Mouse (Mus musculus): ENCODE results near the gene Ppib. TPM values are rescaled to one million over a fixed set of nuclear protein-coding genes. Genes with fewer than 3 reads are reported as not detected.

Ppib gene
- polyA plus RNA-seq (2014; fragmentation: Nextera tagmentation; extraction: Ambion mirVana) = 523 and 551 TPM in 2 replicates

- ATAC-seq (ENCODE audit: insufficient number of reproducible peaks, low FRiP score, low TSS enrichment, low read depth) = peak; percentile 96
These were observed at the start of gene Ppib for GRCm38 (mm10) chr9:66059583-66060307. Ppib (plus strand) TSS chr9:66060222.

GRCm38 (mm10) chr9:66020601-66021000, 39.4 kb upstream of the Ppib start:
- no peak overlapping the region for H3K4me3 ChIP-seq (ENCODE audit: low read depth, low read length)
- H3K9ac ChIP-seq (ENCODE audit: low read length) = no peak overlapping the region
- H3K4me1 ChIP-seq (ENCODE audit: control insufficient read depth, insufficient read depth, low read length) = no peaks in the 10 kb centered on the region
- no peaks in the 10 kb centered on the region for H3K9me3 ChIP-seq (ENCODE audit: control insufficient read depth, low read length)
- no peak overlapping the region for H3K4me2 ChIP-seq (ENCODE audit: low read depth, severe bottlenecking)
- H3K36me3 ChIP-seq (ENCODE audit: control insufficient read depth, insufficient read depth, low read length) = no peaks in the 10 kb centered on the region; the same call in 1 of the 2 replicates
- no peaks in the 10 kb centered on the region for H3K27me3 ChIP-seq (ENCODE audit: control insufficient read depth, insufficient read depth, low read length)
- ATAC-seq (ENCODE audit: insufficient number of reproducible peaks, low FRiP score, low TSS enrichment, low read depth) (no peak), DNase-seq (ENCODE audit: low spot score) (no peak)
- no peak overlapping the region for H3K27ac ChIP-seq (replicated peaks; ENCODE audit: low read depth, low read length)

More at GRCm38 (mm10) chr9:66059583-66060307, at the start of gene Ppib:
- H3K9me3 ChIP-seq (ENCODE audit: control insufficient read depth, low read length) = no peaks in the 10 kb centered on the region
- no peaks in the 10 kb centered on the region for H3K27me3 ChIP-seq (ENCODE audit: control insufficient read depth, insufficient read depth, low read length)
- H3K9ac ChIP-seq (ENCODE audit: low read length) = peak within 1 kb of the TSS; percentile 75
- 2% methylated on average over 51 of the region's 51 CpGs for WGBS
- H3K27ac ChIP-seq (replicated peaks; ENCODE audit: low read depth, low read length) = no peak within 1 kb of the TSS
- H3K36me3 ChIP-seq (ENCODE audit: control insufficient read depth, insufficient read depth, low read length) = peaks cover 20% of the 10 kb centered on the region
- peak within 1 kb of the TSS; percentile 61 for H3K4me3 ChIP-seq (ENCODE audit: low read depth, low read length)
- peak within 1 kb of the TSS; percentile 54 for H3K4me2 ChIP-seq (ENCODE audit: low read depth, severe bottlenecking)
- DNase-seq (ENCODE audit: low spot score) = peak; percentile 98
- no peaks in the 10 kb centered on the region; the same call in 1 of the 2 replicates for H3K4me1 ChIP-seq (ENCODE audit: control insufficient read depth, insufficient read depth, low read length)

- no peaks in the 10 kb centered on the region for H3K9me3 ChIP-seq (ENCODE audit: control insufficient read depth, low read length)
- ATAC-seq (ENCODE audit: insufficient number of reproducible peaks, low FRiP score, low TSS enrichment, low read depth) (no peak), DNase-seq (ENCODE audit: low spot score) (no peak)
- H3K27ac ChIP-seq (replicated peaks; ENCODE audit: low read depth, low read length) = no peak overlapping the region
- no peaks in the 10 kb centered on the region for H3K27me3 ChIP-seq (ENCODE audit: control insufficient read depth, insufficient read depth, low read length)
- 81% methylated on average over 4 of the region's 4 CpGs for WGBS
- no peaks in the 10 kb centered on the region for H3K36me3 ChIP-seq (ENCODE audit: control insufficient read depth, insufficient read depth, low read length)
- H3K9ac ChIP-seq (ENCODE audit: low read length) = no peak overlapping the region
- H3K4me3 ChIP-seq (ENCODE audit: low read depth, low read length) = no peak overlapping the region
- no peaks in the 10 kb centered on the region for H3K4me1 ChIP-seq (ENCODE audit: control insufficient read depth, insufficient read depth, low read length)
- H3K4me2 ChIP-seq (ENCODE audit: low read depth, severe bottlenecking) = no peak overlapping the region
These were observed 21.9 kb upstream of the Ppib start for GRCm38 (mm10) chr9:66038082-66038481.

- DNase-seq (ENCODE audit: low spot score) = no peak
- Histone ChIP-seq H3K27me3 (ENCODE audit: control insufficient read depth, insufficient read depth, low read length) (no peaks in the 10 kb centered on the region), H3K9me3 (ENCODE audit: control insufficient read depth, low read length) (no peaks in the 10 kb centered on the region), H3K9ac (ENCODE audit: low read length) (no peak overlapping the region), H3K4me1 (ENCODE audit: control insufficient read depth, insufficient read depth, low read length) (no peaks in the 10 kb centered on the region), H3K36me3 (ENCODE audit: control insufficient read depth, insufficient read depth, low read length) (no peaks in the 10 kb centered on the region), H3K4me2 (ENCODE audit: low read depth, severe bottlenecking) (no peak overlapping the region), H3K4me3 (ENCODE audit: low read depth, low read length) (no peak overlapping the region), H3K27ac (replicated peaks; ENCODE audit: low read depth, low read length) (no peak overlapping the region)
- 91% methylated on average over 4 of the region's 4 CpGs for whole genome bisulfite sequencing
- ATAC-seq (ENCODE audit: insufficient number of reproducible peaks, low FRiP score, low TSS enrichment, low read depth) = no peak
These were observed 21.4 kb upstream of the Ppib start for GRCm38 (mm10) chr9:66038581-66038980.

GRCm38 (mm10) chr9:66039290-66039689, 20.7 kb upstream of the Ppib start:
- H3K27ac ChIP-seq (replicated peaks; ENCODE audit: low read depth, low read length) = no peak overlapping the region
- H3K9me3 ChIP-seq (ENCODE audit: control insufficient read depth, low read length) = no peaks in the 10 kb centered on the region
- H3K4me2 ChIP-seq (ENCODE audit: low read depth, severe bottlenecking) = no peak overlapping the region
- DNase-seq (ENCODE audit: low spot score) (no peak), ATAC-seq (ENCODE audit: insufficient number of reproducible peaks, low FRiP score, low TSS enrichment, low read depth) (no peak)
- H3K9ac ChIP-seq (ENCODE audit: low read length) = no peak overlapping the region
- H3K4me1 ChIP-seq (ENCODE audit: control insufficient read depth, insufficient read depth, low read length) = no peaks in the 10 kb centered on the region
- 82% methylated on average over 4 of the region's 4 CpGs for WGBS
- no peak overlapping the region for H3K4me3 ChIP-seq (ENCODE audit: low read depth, low read length)
- H3K36me3 ChIP-seq (ENCODE audit: control insufficient read depth, insufficient read depth, low read length) = no peaks in the 10 kb centered on the region
- no peaks in the 10 kb centered on the region for H3K27me3 ChIP-seq (ENCODE audit: control insufficient read depth, insufficient read depth, low read length)

- no peak for ATAC-seq (ENCODE audit: insufficient number of reproducible peaks, low FRiP score, low TSS enrichment, low read depth)
- Histone ChIP-seq H3K4me2 (ENCODE audit: low read depth, severe bottlenecking) (no peak overlapping the region), H3K4me3 (ENCODE audit: low read depth, low read length) (no peak overlapping the region), H3K9me3 (ENCODE audit: control insufficient read depth, low read length) (no peaks in the 10 kb centered on the region), H3K9ac (ENCODE audit: low read length) (no peak overlapping the region), H3K4me1 (ENCODE audit: control insufficient read depth, insufficient read depth, low read length) (no peaks in the 10 kb centered on the region), H3K27ac (replicated peaks; ENCODE audit: low read depth, low read length) (no peak overlapping the region), H3K36me3 (ENCODE audit: control insufficient read depth, insufficient read depth, low read length) (no peaks in the 10 kb centered on the region), H3K27me3 (ENCODE audit: control insufficient read depth, insufficient read depth, low read length) (no peaks in the 10 kb centered on the region)
- WGBS = 85% methylated on average over 3 of the region's 3 CpGs
- no peak for DNase-seq (ENCODE audit: low spot score)
These were observed 19.2 kb upstream of the Ppib start for GRCm38 (mm10) chr9:66040801-66041200.

- WGBS = 85% methylated on average over 4 of the region's 4 CpGs
- no peaks in the 10 kb centered on the region for H3K4me1 ChIP-seq (ENCODE audit: control insufficient read depth, insufficient read depth, low read length)
- no peak for DNase-seq (ENCODE audit: low spot score)
These were observed 17.7 kb upstream of the Ppib start for GRCm38 (mm10) chr9:66042331-66042730.

GRCm38 (mm10) chr9:66043241-66043640, 16.8 kb upstream of the Ppib start:
- no peak for DNase-seq (ENCODE audit: low spot score)
- Histone ChIP-seq H3K27ac (replicated peaks; ENCODE audit: low read depth, low read length) (no peak overlapping the region), H3K36me3 (ENCODE audit: control insufficient read depth, insufficient read depth, low read length) (no peaks in the 10 kb centered on the region), H3K9ac (ENCODE audit: low read length) (no peak overlapping the region), H3K27me3 (ENCODE audit: control insufficient read depth, insufficient read depth, low read length) (no peaks in the 10 kb centered on the region), H3K4me3 (ENCODE audit: low read depth, low read length) (no peak overlapping the region), H3K4me1 (ENCODE audit: control insufficient read depth, insufficient read depth, low read length) (no peaks in the 10 kb centered on the region), H3K4me2 (ENCODE audit: low read depth, severe bottlenecking) (no peak overlapping the region), H3K9me3 (ENCODE audit: control insufficient read depth, low read length) (no peaks in the 10 kb centered on the region)
- over 99% methylated on average over 3 of the region's 3 CpGs for WGBS
- no peak for ATAC-seq (ENCODE audit: insufficient number of reproducible peaks, low FRiP score, low TSS enrichment, low read depth)

More at GRCm38 (mm10) chr9:66042331-66042730, 17.7 kb upstream of the Ppib start:
- H3K4me3 ChIP-seq (ENCODE audit: low read depth, low read length) = no peak overlapping the region
- no peak for ATAC-seq (ENCODE audit: insufficient number of reproducible peaks, low FRiP score, low TSS enrichment, low read depth)
- H3K9ac ChIP-seq (ENCODE audit: low read length) = no peak overlapping the region
- H3K36me3 ChIP-seq (ENCODE audit: control insufficient read depth, insufficient read depth, low read length) = no peaks in the 10 kb centered on the region
- H3K4me2 ChIP-seq (ENCODE audit: low read depth, severe bottlenecking) = no peak overlapping the region
- H3K27me3 ChIP-seq (ENCODE audit: control insufficient read depth, insufficient read depth, low read length) = no peaks in the 10 kb centered on the region
- no peaks in the 10 kb centered on the region for H3K9me3 ChIP-seq (ENCODE audit: control insufficient read depth, low read length)
- no peak overlapping the region for H3K27ac ChIP-seq (replicated peaks; ENCODE audit: low read depth, low read length)

Measured in limb, embryonic 11.5 days (tissue).